Mouse (Mus musculus) forebrain, embryonic 13.5 days (tissue): ENCODE measurements around the gene Ncln. TPM values are rescaled to one million over a fixed set of nuclear protein-coding genes. Genes with fewer than 3 reads are reported as not detected.

Experiments used
- microRNA-seq: library from miRNA; unstranded; fragments of <30 nt; microRNA quantifications from one replicate; pipeline ENCODE4, GENCODE M21; 2016
- polyA plus RNA-seq: library from polyadenylated mRNA; unstranded; fragments of >200 nt; fragmentation: Nextera tagmentation; extraction: Ambion mirVana; gene quantifications from 2 replicates; pipeline ENCODE4 v1.2.1, GENCODE M21; 2015

Ncln gene
- polyA plus RNA-seq, 1 experiment from 2014 or later, result 56.8 TPM

Small RNAs within 50 kb of the gene (microRNA-seq; reads per million reads assigned to microRNA genes)
- not detected for gene Gm25595

Other genes starting within 250 kb of the Ncln start
- gene Matk, start 243.5 kb downstream of the Ncln start, polyA plus RNA-seq, result 5.6 and 7.4 TPM in 2 replicates
- gene Mrpl54, start 229.5 kb downstream of the Ncln start, polyA plus RNA-seq, result 134 and 135 TPM in 2 replicates
- gene Apba3, start 229.4 kb downstream of the Ncln start, polyA plus RNA-seq, result 28.6 and 32.3 TPM in 2 replicates
- 6.2 and 7.1 TPM in 2 replicates for gene Tjp3, start 204.8 kb downstream of the Ncln start, polyA plus RNA-seq
- gene Pip5k1c, start 203.4 kb downstream of the Ncln start, polyA plus RNA-seq, result 73.1 and 87.2 TPM in 2 replicates
- 39.9 and 42.0 TPM in 2 replicates for gene Cactin, start 175.3 kb downstream of the Ncln start, polyA plus RNA-seq
- 2.6 and 3.8 TPM in 2 replicates for gene Tbxa2r, start 167.7 kb downstream of the Ncln start, polyA plus RNA-seq
- gene Gipc3, start 153.1 kb downstream of the Ncln start, polyA plus RNA-seq, result not detected in 2 replicates
- 60.6 and 61.1 TPM in 2 replicates for gene Hmg20b, start 145.9 kb downstream of the Ncln start, polyA plus RNA-seq
- gene Mfsd12, start 138.9 kb downstream of the Ncln start, polyA plus RNA-seq, result 6.3 and 6.8 TPM in 2 replicates
- 0.44 and 0.45 TPM in 2 replicates for gene 4930404N11Rik, start 130.6 kb downstream of the Ncln start, polyA plus RNA-seq
- gene Fzr1, start 117.9 kb downstream of the Ncln start, polyA plus RNA-seq, result 117 and 128 TPM in 2 replicates
- 76.7 and 87.3 TPM in 2 replicates for gene Dohh, start 112.0 kb downstream of the Ncln start, polyA plus RNA-seq
- 4.2 and 5.8 TPM in 2 replicates for gene Gm48551, start 111.9 kb downstream of the Ncln start, polyA plus RNA-seq
- gene Gm48552, start 107.4 kb downstream of the Ncln start, polyA plus RNA-seq, result 2.1 and 2.3 TPM in 2 replicates
- gene Smim24, start 103.3 kb downstream of the Ncln start, polyA plus RNA-seq, result 1.8 TPM in 2 replicates
- gene Nfic, start 40.8 kb downstream of the Ncln start, polyA plus RNA-seq, result 18.5 and 25.2 TPM in 2 replicates
- 48.8 and 57.4 TPM in 2 replicates for gene Celf5, start 13.7 kb downstream of the Ncln start, polyA plus RNA-seq
- gene S1pr4, start 3.7 kb upstream of the Ncln start, polyA plus RNA-seq, result 0.52 and 0.53 TPM in 2 replicates
- 0.48 and 0.57 TPM in 2 replicates for gene Gna15, start 27.8 kb upstream of the Ncln start, polyA plus RNA-seq
- 79.0 and 84.3 TPM in 2 replicates for gene Gna11, start 48.8 kb upstream of the Ncln start, polyA plus RNA-seq
- 430 and 502 TPM in 2 replicates for gene Aes, start 63.1 kb upstream of the Ncln start, polyA plus RNA-seq
- gene Tle2, start 78.2 kb upstream of the Ncln start, polyA plus RNA-seq, result 15.1 and 17.7 TPM in 2 replicates
- 1.8 and 4.1 TPM in 2 replicates for gene Tle6, start 104.7 kb upstream of the Ncln start, polyA plus RNA-seq
- gene BC025920, start 109.9 kb upstream of the Ncln start, polyA plus RNA-seq, result 2.0 and 3.7 TPM in 2 replicates
- 56.6 and 65.3 TPM in 2 replicates for gene Sirt6, start 131.4 kb upstream of the Ncln start, polyA plus RNA-seq
- gene Ankrd24, start 132.1 kb upstream of the Ncln start, polyA plus RNA-seq, result 6.4 and 6.9 TPM in 2 replicates
- gene Gm10778, start 152.7 kb upstream of the Ncln start, polyA plus RNA-seq, result 5.4 and 5.6 TPM in 2 replicates
- 22.8 and 23.2 TPM in 2 replicates for gene Zfp433, start 208.4 kb upstream of the Ncln start, polyA plus RNA-seq